Mouse (Mus musculus): ENCODE data around the gene Mtfr1l. TPM values are rescaled to one million over a fixed set of nuclear protein-coding genes. Genes with fewer than 3 reads are reported as not detected.

The Mtfr1l gene
- polyA plus RNA-seq, 1 experiment from 2014 or later: 175 TPM

DNA sequence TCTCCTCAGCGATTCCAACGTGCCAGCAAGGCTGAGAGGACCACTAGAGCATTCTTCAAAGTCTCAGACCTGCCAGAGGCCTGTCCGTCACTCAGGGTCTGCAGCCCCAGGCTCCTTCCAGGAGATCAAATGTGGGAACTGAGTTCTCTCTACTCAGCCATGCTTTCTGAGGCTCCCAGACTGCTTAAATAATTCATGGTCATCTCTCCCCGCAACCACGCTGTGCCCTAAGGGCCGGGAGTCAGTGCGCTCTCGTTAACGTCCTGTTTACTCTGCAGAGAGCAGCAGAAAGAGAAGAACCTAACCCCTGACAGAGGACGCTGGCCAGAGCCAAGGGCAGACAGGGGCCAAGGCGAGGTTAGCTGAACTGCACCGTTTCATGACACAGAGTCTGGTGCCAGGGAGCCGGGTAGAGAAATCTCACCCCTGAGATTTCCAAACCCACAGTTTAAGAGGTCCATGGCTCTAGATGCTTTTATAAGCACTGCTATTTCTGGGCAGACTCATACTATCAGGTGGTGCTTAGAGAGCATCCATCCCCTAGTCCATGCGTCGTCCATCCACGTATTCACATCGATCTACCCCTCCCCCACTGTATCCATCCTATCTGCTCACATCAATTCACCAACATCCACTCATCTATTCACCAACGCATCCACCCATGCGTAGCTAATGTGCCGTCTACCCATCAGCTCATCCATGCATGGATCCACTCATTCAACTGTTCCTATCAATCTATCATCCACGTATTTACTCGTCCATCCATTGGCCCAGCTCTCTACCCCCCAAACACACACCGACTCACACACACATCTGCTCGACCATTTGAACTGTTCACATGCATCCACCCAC is 37.5 kb upstream of the Mtfr1l start:
- no peak overlapping the region for H3K9ac ChIP-seq (ENCODE audit: low read depth, low read length)
- H3K27me3 ChIP-seq (ENCODE audit: control insufficient read depth, insufficient read depth, low read depth, low read length): no peaks in the 10 kb centered on the region
- no peaks in the 10 kb centered on the region for H3K9me3 ChIP-seq (replicated peaks; ENCODE audit: control insufficient read depth, low read length, poor library complexity, severe bottlenecking)
- no peak for ATAC-seq
- peaks cover 6% of the 10 kb centered on the region for H3K4me1 ChIP-seq (ENCODE audit: control insufficient read depth, insufficient read depth, low read length)
- H3K4me2 ChIP-seq (ENCODE audit: low read length): no peak overlapping the region
- H3K4me3 ChIP-seq (ENCODE audit: low read depth, low read length): no peak overlapping the region
- no peaks in the 10 kb centered on the region for H3K36me3 ChIP-seq (ENCODE audit: control insufficient read depth, insufficient read depth, low read length)
- 0 out of 2 replicates have a peak overlapping the region, but pooled peaks have one; percentile 2 for H3K27ac ChIP-seq (ENCODE audit: low read length)
- WGBS: 72% methylated on average over 24 of the region's 24 CpGs

DNA sequence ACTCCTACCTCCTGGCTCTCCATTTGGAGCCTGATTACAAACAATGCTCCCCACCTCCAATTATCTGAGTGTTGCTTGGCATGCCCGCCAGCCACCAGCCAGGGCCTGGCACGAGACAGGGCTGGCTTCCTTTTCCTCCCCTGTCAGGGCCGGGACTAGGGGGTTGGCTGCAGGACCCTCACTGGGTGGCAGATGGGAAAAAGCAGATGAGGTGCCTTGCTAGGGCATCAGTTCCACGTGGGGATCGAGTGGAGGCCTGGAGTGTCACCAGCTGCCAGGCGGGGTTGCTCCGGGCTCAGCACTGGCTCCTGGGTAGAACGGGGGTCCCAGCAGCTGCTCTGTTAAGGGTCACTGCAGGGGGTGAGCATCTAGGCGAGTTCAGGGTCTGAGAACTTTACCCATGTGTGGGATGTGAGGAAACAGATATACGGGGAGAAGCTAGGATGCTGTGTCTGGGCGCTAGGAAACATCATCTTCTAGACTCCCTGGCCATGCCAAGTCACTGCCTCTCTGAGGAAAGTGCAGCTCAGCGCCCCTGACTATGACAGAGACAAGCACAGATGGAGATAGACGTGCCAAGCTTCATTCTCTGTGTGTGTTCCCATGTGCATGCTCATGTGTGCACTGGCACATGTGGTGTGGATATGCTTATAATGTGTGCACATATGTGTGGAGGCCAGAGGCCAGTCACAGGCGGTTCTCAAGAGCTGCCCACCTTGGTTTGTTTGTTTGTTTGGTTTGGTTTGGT is 35.7 kb upstream of the Mtfr1l start:
- no peaks in the 10 kb centered on the region for H3K27me3 ChIP-seq (ENCODE audit: control insufficient read depth, insufficient read depth, low read depth, low read length)
- peaks cover 6% of the 10 kb centered on the region for H3K4me1 ChIP-seq (ENCODE audit: control insufficient read depth, insufficient read depth, low read length)
- ATAC-seq: no peak
- H3K27ac ChIP-seq (ENCODE audit: low read length): no peak overlapping the region
- H3K9me3 ChIP-seq (replicated peaks; ENCODE audit: control insufficient read depth, low read length, poor library complexity, severe bottlenecking): no peaks in the 10 kb centered on the region
- no peak overlapping the region for H3K4me3 ChIP-seq (ENCODE audit: low read depth, low read length)
- H3K4me2 ChIP-seq (ENCODE audit: low read length): no peak overlapping the region
- no peaks in the 10 kb centered on the region for H3K36me3 ChIP-seq (ENCODE audit: control insufficient read depth, insufficient read depth, low read length)
- no peak overlapping the region for H3K9ac ChIP-seq (ENCODE audit: low read depth, low read length)
- WGBS: 65% methylated on average over 14 of the region's 14 CpGs

DNA sequence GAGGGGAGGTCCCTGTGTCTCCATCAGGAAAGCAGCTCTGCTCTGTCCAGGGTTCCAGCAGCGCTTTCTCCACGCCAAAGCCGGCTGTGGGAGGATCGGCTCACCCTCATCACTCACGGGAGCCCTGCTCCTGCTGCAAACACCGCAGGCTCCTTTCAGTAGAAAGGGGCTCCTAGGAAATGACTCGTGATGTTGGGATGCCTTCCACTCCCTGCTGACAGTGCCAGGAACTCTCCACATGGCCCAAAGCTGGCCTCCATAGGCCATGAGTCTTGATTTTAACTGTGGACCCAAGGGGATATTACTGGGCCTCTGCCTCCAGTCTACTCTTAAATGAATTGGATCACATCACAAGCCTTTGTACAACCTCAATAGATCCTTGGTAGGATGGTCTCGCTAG is 34.6 kb upstream of the Mtfr1l start:
- peaks cover 6% of the 10 kb centered on the region for H3K4me1 ChIP-seq (ENCODE audit: control insufficient read depth, insufficient read depth, low read length)
- no peak overlapping the region for H3K27ac ChIP-seq (ENCODE audit: low read length)
- H3K9ac ChIP-seq (ENCODE audit: low read depth, low read length): no peak overlapping the region
- H3K27me3 ChIP-seq (ENCODE audit: control insufficient read depth, insufficient read depth, low read depth, low read length): no peaks in the 10 kb centered on the region
- WGBS: 75% methylated on average over 8 of the region's 8 CpGs
- no peak for ATAC-seq
- no peaks in the 10 kb centered on the region for H3K9me3 ChIP-seq (replicated peaks; ENCODE audit: control insufficient read depth, low read length, poor library complexity, severe bottlenecking)
- no peaks in the 10 kb centered on the region for H3K36me3 ChIP-seq (ENCODE audit: control insufficient read depth, insufficient read depth, low read length)
- H3K4me2 ChIP-seq (ENCODE audit: low read length): no peak overlapping the region
- no peak overlapping the region for H3K4me3 ChIP-seq (ENCODE audit: low read depth, low read length)

DNA sequence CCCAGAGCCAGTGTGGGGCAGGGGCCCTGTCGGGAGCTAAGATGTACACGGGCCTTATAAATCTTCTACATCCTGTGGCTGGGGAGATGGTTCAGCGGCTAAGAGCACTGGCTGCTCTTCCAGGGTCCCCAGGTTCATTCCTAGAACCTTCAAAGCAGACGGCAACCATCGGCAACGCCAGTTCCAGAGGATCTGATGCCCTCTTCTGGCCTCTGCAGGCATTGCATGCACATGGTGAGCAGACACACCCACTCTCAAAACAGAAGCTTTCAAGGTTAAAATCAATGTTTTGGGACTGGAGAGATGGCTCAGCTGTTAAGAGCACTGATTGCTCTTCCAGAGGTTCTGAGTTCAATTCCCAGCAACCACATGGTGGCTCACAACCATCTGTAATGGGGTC is 34.0 kb upstream of the Mtfr1l start:
- Histone ChIP-seq H3K36me3 (ENCODE audit: control insufficient read depth, insufficient read depth, low read length) (no peaks in the 10 kb centered on the region), H3K27me3 (ENCODE audit: control insufficient read depth, insufficient read depth, low read depth, low read length) (no peaks in the 10 kb centered on the region), H3K27ac (ENCODE audit: low read length) (no peak overlapping the region), H3K4me1 (ENCODE audit: control insufficient read depth, insufficient read depth, low read length) (peaks cover 6% of the 10 kb centered on the region), H3K4me2 (ENCODE audit: low read length) (no peak overlapping the region), H3K9me3 (replicated peaks; ENCODE audit: control insufficient read depth, low read length, poor library complexity, severe bottlenecking) (no peaks in the 10 kb centered on the region), H3K4me3 (ENCODE audit: low read depth, low read length) (no peak overlapping the region), H3K9ac (ENCODE audit: low read depth, low read length) (no peak overlapping the region)
- 79% methylated on average over 6 of the region's 6 CpGs for WGBS
- ATAC-seq: no peak

DNA sequence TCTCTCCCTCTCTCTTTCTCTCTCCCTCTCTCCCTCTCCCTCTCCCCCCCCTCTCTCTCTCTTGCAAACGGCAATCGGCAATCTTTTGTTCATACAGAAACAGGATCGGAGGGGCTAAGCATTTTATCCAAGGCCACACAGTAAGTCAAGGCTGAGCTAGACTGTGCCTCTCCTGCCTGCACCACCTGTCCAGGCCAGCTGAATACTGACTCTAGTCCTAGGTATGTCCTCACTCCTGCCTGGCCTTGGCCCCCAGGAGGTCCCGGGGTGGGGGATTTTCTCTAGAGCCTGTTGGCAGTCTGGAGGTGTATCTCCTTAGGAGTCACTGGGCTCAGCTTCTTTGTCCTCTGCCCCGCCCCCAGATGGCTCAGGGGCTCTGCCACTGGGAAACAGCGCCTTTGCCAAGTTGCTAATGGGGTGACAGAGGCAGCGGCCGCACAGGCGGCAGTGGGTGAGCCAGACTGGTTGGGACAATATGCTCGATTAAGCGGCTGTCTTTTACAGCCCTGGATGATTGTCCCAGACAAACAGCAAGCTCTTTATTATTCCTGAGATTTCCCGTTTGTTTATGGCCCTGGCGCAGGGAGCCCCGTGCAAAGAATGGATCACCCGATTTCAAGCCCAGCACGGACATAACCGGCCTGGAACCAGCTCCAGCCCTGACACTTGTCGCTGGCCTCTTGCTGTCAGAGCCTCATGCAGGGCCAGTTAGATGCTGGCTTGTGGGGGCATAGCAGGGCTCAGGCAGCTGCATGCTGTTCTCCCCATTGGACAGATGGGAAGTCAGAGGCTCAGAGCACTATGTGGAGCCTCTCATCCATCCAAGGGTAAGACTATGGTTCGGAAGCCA is 32.4 kb upstream of the Mtfr1l start:
- Histone ChIP-seq H3K4me3 (ENCODE audit: low read depth, low read length) (no peak overlapping the region), H3K27ac (ENCODE audit: low read length) (peak overlapping the region; percentile 58), H3K9ac (ENCODE audit: low read depth, low read length) (no peak overlapping the region), H3K36me3 (ENCODE audit: control insufficient read depth, insufficient read depth, low read length) (no peaks in the 10 kb centered on the region), H3K9me3 (replicated peaks; ENCODE audit: control insufficient read depth, low read length, poor library complexity, severe bottlenecking) (no peaks in the 10 kb centered on the region), H3K4me1 (ENCODE audit: control insufficient read depth, insufficient read depth, low read length) (peaks cover 5% of the 10 kb centered on the region), H3K27me3 (ENCODE audit: control insufficient read depth, insufficient read depth, low read depth, low read length) (no peaks in the 10 kb centered on the region), H3K4me2 (ENCODE audit: low read length) (no peak overlapping the region)
- ATAC-seq: peak; percentile 78
- WGBS: 18% methylated on average over 19 of the region's 19 CpGs

DNA sequence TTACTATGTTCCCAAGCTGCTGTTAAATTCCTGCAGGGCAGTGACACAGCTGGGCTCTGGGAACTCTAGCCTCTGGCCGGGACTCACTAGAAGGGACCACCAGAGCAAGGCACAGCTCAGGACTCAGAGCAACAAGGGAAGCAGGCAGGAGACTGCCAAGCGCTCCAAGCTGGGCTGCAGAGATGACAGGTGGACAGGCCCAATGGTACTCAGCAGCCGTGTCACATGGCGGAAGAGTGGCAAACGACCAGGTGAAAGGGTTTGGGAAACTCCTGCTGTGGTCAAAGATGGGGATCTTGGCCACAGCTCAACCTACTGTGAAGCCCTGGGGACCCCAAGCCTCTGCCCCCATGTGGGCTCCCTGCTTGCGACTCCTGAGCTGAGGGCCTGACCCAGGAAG is 28.9 kb upstream of the Mtfr1l start:
- no peak for ATAC-seq

DNA sequence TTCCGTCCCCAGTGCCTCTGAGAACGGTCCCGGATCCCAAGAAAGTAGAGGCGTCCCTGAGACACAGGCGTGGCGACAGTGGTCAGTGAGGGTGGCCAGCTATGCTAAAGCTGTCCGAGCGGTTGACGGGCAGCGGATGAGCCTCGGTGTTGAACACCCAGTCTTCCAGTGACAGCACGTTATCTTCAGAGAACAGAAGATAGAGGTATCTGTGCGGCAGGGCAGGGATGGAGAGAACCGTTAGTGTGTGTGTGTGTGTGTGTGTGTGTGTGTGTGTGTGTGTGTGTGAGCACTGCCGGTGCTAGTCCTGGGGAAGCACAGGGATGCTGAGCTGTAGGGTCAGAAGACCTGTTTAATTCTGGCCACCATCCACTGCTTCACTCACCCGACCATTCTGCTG is 28.4 kb upstream of the Mtfr1l start:
- no peak for ATAC-seq
- 89% methylated on average over 16 of the region's 16 CpGs for WGBS
- H3K4me2 ChIP-seq (ENCODE audit: low read length): no peak overlapping the region

More for the DNA sequence above, 28.9 kb upstream of the Mtfr1l start:
- WGBS: 88% methylated on average over 6 of the region's 6 CpGs
- Histone ChIP-seq H3K4me3 (ENCODE audit: low read depth, low read length) (no peak overlapping the region), H3K4me1 (ENCODE audit: control insufficient read depth, insufficient read depth, low read length) (no peaks in the 10 kb centered on the region), H3K9ac (ENCODE audit: low read depth, low read length) (no peak overlapping the region), H3K27ac (ENCODE audit: low read length) (no peak overlapping the region), H3K4me2 (ENCODE audit: low read length) (no peak overlapping the region), H3K36me3 (ENCODE audit: control insufficient read depth, insufficient read depth, low read length) (no peaks in the 10 kb centered on the region), H3K9me3 (replicated peaks; ENCODE audit: control insufficient read depth, low read length, poor library complexity, severe bottlenecking) (no peaks in the 10 kb centered on the region), H3K27me3 (ENCODE audit: control insufficient read depth, insufficient read depth, low read depth, low read length) (no peaks in the 10 kb centered on the region)

DNA sequence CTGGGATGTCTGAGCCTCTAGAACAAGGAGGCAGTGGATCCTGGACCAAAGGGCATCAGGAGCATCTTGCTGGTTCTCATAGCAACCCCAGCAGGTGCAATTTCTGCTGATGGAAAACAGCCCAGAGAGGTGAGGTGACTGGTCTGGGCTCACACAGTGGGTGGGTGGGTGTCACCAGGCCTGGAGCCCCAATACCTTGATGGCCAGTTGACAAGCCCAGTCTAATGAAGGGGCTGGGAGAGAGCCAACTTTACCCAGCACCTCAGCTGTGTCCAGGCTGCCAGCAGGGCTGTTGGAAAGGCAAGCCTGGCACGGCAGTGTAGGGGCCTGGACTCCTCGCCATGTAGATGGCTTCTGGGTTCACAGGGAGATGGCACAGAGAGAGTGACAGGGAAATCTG is 26.8 kb upstream of the Mtfr1l start:
- Histone ChIP-seq H3K9ac (ENCODE audit: low read depth, low read length) (no peak overlapping the region), H3K4me1 (ENCODE audit: control insufficient read depth, insufficient read depth, low read length) (peaks cover 13% of the 10 kb centered on the region), H3K4me2 (ENCODE audit: low read length) (no peak overlapping the region), H3K27me3 (ENCODE audit: control insufficient read depth, insufficient read depth, low read depth, low read length) (no peaks in the 10 kb centered on the region), H3K9me3 (replicated peaks; ENCODE audit: control insufficient read depth, low read length, poor library complexity, severe bottlenecking) (no peaks in the 10 kb centered on the region), H3K4me3 (ENCODE audit: low read depth, low read length) (no peak overlapping the region), H3K36me3 (ENCODE audit: control insufficient read depth, insufficient read depth, low read length) (no peaks in the 10 kb centered on the region), H3K27ac (ENCODE audit: low read length) (no peak overlapping the region)
- 84% methylated on average over 2 of the region's 2 CpGs for WGBS
- ATAC-seq: no peak

More for the DNA sequence above, 28.4 kb upstream of the Mtfr1l start:
- Histone ChIP-seq H3K27ac (ENCODE audit: low read length) (no peak overlapping the region), H3K4me1 (ENCODE audit: control insufficient read depth, insufficient read depth, low read length) (peaks cover under 1% of the 10 kb centered on the region; the same call in 1 of the 2 replicates), H3K4me3 (ENCODE audit: low read depth, low read length) (no peak overlapping the region), H3K9ac (ENCODE audit: low read depth, low read length) (no peak overlapping the region), H3K36me3 (ENCODE audit: control insufficient read depth, insufficient read depth, low read length) (no peaks in the 10 kb centered on the region), H3K9me3 (replicated peaks; ENCODE audit: control insufficient read depth, low read length, poor library complexity, severe bottlenecking) (no peaks in the 10 kb centered on the region), H3K27me3 (ENCODE audit: control insufficient read depth, insufficient read depth, low read depth, low read length) (no peaks in the 10 kb centered on the region)
